Mouse (Mus musculus) ES-Bruce4 (cell line): ENCODE results near the gene Plekho1.

Experiments used
- CTCF ChIP-seq: IDR thresholded peaks from one replicate; pipeline ENCODE4 v1.8.1; 2011; ENCODE audit warnings: low read depth, low read length
- EP300 ChIP-seq: IDR thresholded peaks from 2 replicates; pipeline ENCODE4 v1.6.1; 2011; ENCODE audit warnings: low read depth, low read length; ENCODE audit not compliant: insufficient read depth
- POLR2A ChIP-seq: IDR thresholded peaks from one replicate; pipeline ENCODE4 v1.8.1; 2011; ENCODE audit warnings: low read length; ENCODE audit not compliant: insufficient read depth

- no peak for TF ChIP-seq EP300
- no peak for TF ChIP-seq CTCF
- no peak for TF ChIP-seq POLR2A
Observed at GRCm38 (mm10) chr3:96039857-96040662, 44.3 kb upstream of the Plekho1 start.
